Mouse (Mus musculus): ENCODE results near the gene Zbtb2.
"Not testable (repeated sequence)": the region's sequence is repeated elsewhere in the genome, so short reads cannot be mapped to it uniquely, and the experiment has no call there.

GRCm38 (mm10) chr10:4433871-4434270 is 46.0 kb upstream of the Zbtb2 start:
- TF ChIP-seq CTCF, EP300 (IDR thresholded peaks at IDR 0.05; ENCODE audit: low read depth): not testable (repeated sequence)
